Mouse (Mus musculus) heart, adult 18-20 months (tissue): Measurements from ENCODE around the gene Lcorl. TPM values are rescaled to one million over a fixed set of nuclear protein-coding genes. Genes with fewer than 3 reads are reported as not detected.

Source experiments
- total RNA-seq, 2 experiments: library from RNA; stranded (reverse); gene quantifications; 2 replicates each; pipeline ENCODE4 v1.2.3; 2021

Lcorl gene
- total RNA-seq, 2 experiments from 2014 or later = 6.8 to 7.3 TPM

Other genes with a start within 250 kb of the Lcorl start
- under 1 TPM; 0.05 to 0.08 TPM for gene Fam184b, start 218.0 kb downstream of the Lcorl start, total RNA-seq
- under 1 TPM; 0.44 to 0.84 TPM for gene Ncapg, start 187.7 kb downstream of the Lcorl start, total RNA-seq